Mouse (Mus musculus): ENCODE measurements at regions not wholly inside any gene's neighbourhood (a gene's known extent, or its start where the extent isn't known, plus 50 kb on each side); places are given as distances from the start of the nearest gene placed in this dataset.

- no peak overlapping the region for H3K9ac ChIP-seq (ENCODE audit: low read length)
- no peaks in the 10 kb centered on the region for H3K36me3 ChIP-seq (ENCODE audit: control insufficient read depth, insufficient read depth)
- H3K9me3 ChIP-seq (replicated peaks; ENCODE audit: control insufficient read depth, low read length), result no peaks in the 10 kb centered on the region
- H3K4me3 ChIP-seq (ENCODE audit: low read length), result no peak overlapping the region
- H3K4me2 ChIP-seq (ENCODE audit: low read depth, low read length), result no peak overlapping the region
- 81% methylated on average over 3 of the region's 3 CpGs for WGBS
- no peak for ATAC-seq (replicated peaks; ENCODE audit: extremely low read depth, insufficient read depth, low FRiP score)
- H3K27me3 ChIP-seq (ENCODE audit: control insufficient read depth, insufficient read depth, low read length), result no peaks in the 10 kb centered on the region
- no peak overlapping the region for H3K27ac ChIP-seq (ENCODE audit: low read length)
- no peaks in the 10 kb centered on the region for H3K4me1 ChIP-seq (ENCODE audit: control insufficient read depth, insufficient read depth, low read length)
Observed at GRCm38 (mm10) chr11:25538641-25539258, 671.8 kb downstream of the 5730522E02Rik start.

- no peaks in the 10 kb centered on the region for H3K27me3 ChIP-seq (ENCODE audit: control insufficient read depth, insufficient read depth, low read length)
- H3K4me1 ChIP-seq (ENCODE audit: control insufficient read depth, insufficient read depth, low read length), result no peaks in the 10 kb centered on the region
- H3K4me2 ChIP-seq (ENCODE audit: low read depth, low read length), result no peak overlapping the region
- 68% methylated on average over 7 of the region's 7 CpGs for whole genome bisulfite sequencing
- H3K27ac ChIP-seq (ENCODE audit: low read length), result no peak overlapping the region
- no peaks in the 10 kb centered on the region for H3K36me3 ChIP-seq (ENCODE audit: control insufficient read depth, insufficient read depth)
- no peak for ATAC-seq (replicated peaks; ENCODE audit: extremely low read depth, insufficient read depth, low FRiP score)
- no peak overlapping the region for H3K9ac ChIP-seq (ENCODE audit: low read length)
- no peak overlapping the region for H3K4me3 ChIP-seq (ENCODE audit: low read length)
- no peaks in the 10 kb centered on the region for H3K9me3 ChIP-seq (replicated peaks; ENCODE audit: control insufficient read depth, low read length)
Observed at GRCm38 (mm10) chr11:25536069-25536468, 674.5 kb downstream of the 5730522E02Rik start.

- no peaks in the 10 kb centered on the region for H3K4me1 ChIP-seq (ENCODE audit: control insufficient read depth, insufficient read depth, low read length)
- no peak overlapping the region for H3K4me3 ChIP-seq (ENCODE audit: low read length)
- no peaks in the 10 kb centered on the region for H3K9me3 ChIP-seq (replicated peaks; ENCODE audit: control insufficient read depth, low read length)
- no peak overlapping the region for H3K4me2 ChIP-seq (ENCODE audit: low read depth, low read length)
- no peak overlapping the region for H3K27ac ChIP-seq (ENCODE audit: low read length)
- 41% methylated on average over 2 of the region's 2 CpGs for WGBS
- no peaks in the 10 kb centered on the region for H3K27me3 ChIP-seq (ENCODE audit: control insufficient read depth, insufficient read depth, low read length)
- H3K9ac ChIP-seq (ENCODE audit: low read length), result no peak overlapping the region
- no peak for ATAC-seq (replicated peaks; ENCODE audit: extremely low read depth, insufficient read depth, low FRiP score)
- no peaks in the 10 kb centered on the region for H3K36me3 ChIP-seq (ENCODE audit: control insufficient read depth, insufficient read depth)
Observed at GRCm38 (mm10) chr11:25533081-25533480, 677.5 kb downstream of the 5730522E02Rik start.

- Histone ChIP-seq H3K4me1 (ENCODE audit: control insufficient read depth, insufficient read depth, low read length) (no peaks in the 10 kb centered on the region), H3K4me2 (ENCODE audit: low read depth, low read length) (no peak overlapping the region), H3K9me3 (replicated peaks; ENCODE audit: control insufficient read depth, low read length) (no peaks in the 10 kb centered on the region), H3K27ac (ENCODE audit: low read length) (no peak overlapping the region), H3K9ac (ENCODE audit: low read length) (no peak overlapping the region), H3K27me3 (ENCODE audit: control insufficient read depth, insufficient read depth, low read length) (no peaks in the 10 kb centered on the region), H3K4me3 (ENCODE audit: low read length) (no peak overlapping the region), H3K36me3 (ENCODE audit: control insufficient read depth, insufficient read depth) (no peaks in the 10 kb centered on the region)
- WGBS, result 78% methylated on average over 9 of the region's 9 CpGs
- ATAC-seq (replicated peaks; ENCODE audit: extremely low read depth, insufficient read depth, low FRiP score), result no peak
Observed at GRCm38 (mm10) chr11:25531668-25532398, 678.7 kb downstream of the 5730522E02Rik start.

- 58% methylated on average over 5 of the region's 5 CpGs for WGBS
- Histone ChIP-seq H3K9me3 (replicated peaks; ENCODE audit: control insufficient read depth, low read length) (no peaks in the 10 kb centered on the region), H3K4me1 (ENCODE audit: control insufficient read depth, insufficient read depth, low read length) (no peaks in the 10 kb centered on the region), H3K27ac (ENCODE audit: low read length) (no peak overlapping the region), H3K9ac (ENCODE audit: low read length) (no peak overlapping the region), H3K4me2 (ENCODE audit: low read depth, low read length) (no peak overlapping the region), H3K4me3 (ENCODE audit: low read length) (no peak overlapping the region), H3K27me3 (ENCODE audit: control insufficient read depth, insufficient read depth, low read length) (no peaks in the 10 kb centered on the region), H3K36me3 (ENCODE audit: control insufficient read depth, insufficient read depth) (no peaks in the 10 kb centered on the region)
- no peak for ATAC-seq (replicated peaks; ENCODE audit: extremely low read depth, insufficient read depth, low FRiP score)
Observed at GRCm38 (mm10) chr11:25528056-25528455, 682.5 kb downstream of the 5730522E02Rik start.

- 67% methylated on average over 2 of the region's 2 CpGs for WGBS
- Histone ChIP-seq H3K9ac (ENCODE audit: low read length) (no peak overlapping the region), H3K27me3 (ENCODE audit: control insufficient read depth, insufficient read depth, low read length) (no peaks in the 10 kb centered on the region), H3K36me3 (ENCODE audit: control insufficient read depth, insufficient read depth) (no peaks in the 10 kb centered on the region), H3K27ac (ENCODE audit: low read length) (no peak overlapping the region), H3K4me3 (ENCODE audit: low read length) (no peak overlapping the region), H3K9me3 (replicated peaks; ENCODE audit: control insufficient read depth, low read length) (no peaks in the 10 kb centered on the region), H3K4me2 (ENCODE audit: low read depth, low read length) (no peak overlapping the region), H3K4me1 (ENCODE audit: control insufficient read depth, insufficient read depth, low read length) (no peaks in the 10 kb centered on the region)
- ATAC-seq (replicated peaks; ENCODE audit: extremely low read depth, insufficient read depth, low FRiP score), result no peak
Observed at GRCm38 (mm10) chr11:25518903-25519302, 691.7 kb downstream of the 5730522E02Rik start.

- Histone ChIP-seq H3K4me3 (ENCODE audit: low read length) (no peak overlapping the region), H3K27me3 (ENCODE audit: control insufficient read depth, insufficient read depth, low read length) (no peaks in the 10 kb centered on the region)
- 88% methylated on average over 1 of the region's 1 CpGs for WGBS
Observed at GRCm38 (mm10) chr11:25518131-25518530, 692.4 kb downstream of the 5730522E02Rik start.

GRCm38 (mm10) chr11:25505500-25505899 lies 705.1 kb downstream of the 5730522E02Rik start:
- Histone ChIP-seq H3K4me3 (ENCODE audit: low read length) (no peak overlapping the region), H3K36me3 (ENCODE audit: control insufficient read depth, insufficient read depth) (no peaks in the 10 kb centered on the region), H3K27me3 (ENCODE audit: control insufficient read depth, insufficient read depth, low read length) (no peaks in the 10 kb centered on the region), H3K4me1 (ENCODE audit: control insufficient read depth, insufficient read depth, low read length) (no peaks in the 10 kb centered on the region), H3K27ac (ENCODE audit: low read length) (no peak overlapping the region), H3K9me3 (replicated peaks; ENCODE audit: control insufficient read depth, low read length) (no peaks in the 10 kb centered on the region), H3K9ac (ENCODE audit: low read length) (no peak overlapping the region), H3K4me2 (ENCODE audit: low read depth, low read length) (no peak overlapping the region)
- WGBS, result 81% methylated on average over 3 of the region's 3 CpGs
- no peak for ATAC-seq (replicated peaks; ENCODE audit: extremely low read depth, insufficient read depth, low FRiP score)

More at GRCm38 (mm10) chr11:25518131-25518530, 692.4 kb downstream of the 5730522E02Rik start:
- Histone ChIP-seq H3K4me1 (ENCODE audit: control insufficient read depth, insufficient read depth, low read length) (no peaks in the 10 kb centered on the region), H3K36me3 (ENCODE audit: control insufficient read depth, insufficient read depth) (no peaks in the 10 kb centered on the region), H3K4me2 (ENCODE audit: low read depth, low read length) (no peak overlapping the region), H3K9ac (ENCODE audit: low read length) (no peak overlapping the region), H3K27ac (ENCODE audit: low read length) (no peak overlapping the region), H3K9me3 (replicated peaks; ENCODE audit: control insufficient read depth, low read length) (no peaks in the 10 kb centered on the region)
- ATAC-seq (replicated peaks; ENCODE audit: extremely low read depth, insufficient read depth, low FRiP score), result no peak

GRCm38 (mm10) chr11:25473682-25474365 lies 736.7 kb downstream of the 5730522E02Rik start:
- Histone ChIP-seq H3K27me3 (ENCODE audit: control insufficient read depth, insufficient read depth, low read length) (no peaks in the 10 kb centered on the region), H3K27ac (ENCODE audit: low read length) (no peak overlapping the region), H3K36me3 (ENCODE audit: control insufficient read depth, insufficient read depth) (no peaks in the 10 kb centered on the region), H3K4me3 (ENCODE audit: low read length) (no peak overlapping the region), H3K4me1 (ENCODE audit: control insufficient read depth, insufficient read depth, low read length) (no peaks in the 10 kb centered on the region), H3K9me3 (replicated peaks; ENCODE audit: control insufficient read depth, low read length) (no peaks in the 10 kb centered on the region), H3K9ac (ENCODE audit: low read length) (no peak overlapping the region), H3K4me2 (ENCODE audit: low read depth, low read length) (no peak overlapping the region)
- ATAC-seq (replicated peaks; ENCODE audit: extremely low read depth, insufficient read depth, low FRiP score), result no peak
- WGBS, result 45% methylated on average over 2 of the region's 2 CpGs

Data from heart, embryonic 16.5 days (tissue).